Mouse (Mus musculus): Measurements from ENCODE around the gene Dgkz. TPM values are rescaled to one million over a fixed set of nuclear protein-coding genes. Genes with fewer than 3 reads are reported as not detected.

Dgkz gene
- polyA plus RNA-seq, 1 experiment from 2014 or later, result 53.2 TPM

- H3K27ac ChIP-seq (ENCODE audit: low read depth, low read length), result no peak overlapping the region
- no peak for ATAC-seq
- H3K9me3 ChIP-seq (ENCODE audit: control insufficient read depth), result no peaks in the 10 kb centered on the region
- no peak overlapping the region for H3K4me3 ChIP-seq (ENCODE audit: low read depth, low read length)
- 87% methylated on average over 16 of the region's 16 CpGs for WGBS
- no peaks in the 10 kb centered on the region for H3K36me3 ChIP-seq (ENCODE audit: control insufficient read depth, insufficient read depth)
- no peak overlapping the region for H3K4me2 ChIP-seq (replicated peaks; ENCODE audit: low read depth)
- no peak overlapping the region for H3K9ac ChIP-seq (ENCODE audit: low read depth, low read length)
- no peaks in the 10 kb centered on the region for H3K4me1 ChIP-seq (replicated peaks; ENCODE audit: control insufficient read depth, insufficient read depth, low read length)
- H3K27me3 ChIP-seq (replicated peaks; ENCODE audit: control insufficient read depth, insufficient read depth, low read length), result no peaks in the 10 kb centered on the region
- TF ChIP-seq CTCF (IDR thresholded peaks at IDR 0.05; ENCODE audit: low read depth), result no peak
Measured at GRCm38 (mm10) chr2:91997905-91998608, 22.4 kb upstream of the Dgkz start.

- no peak for TF ChIP-seq CTCF (IDR thresholded peaks at IDR 0.05; ENCODE audit: low read depth)
- H3K4me2 ChIP-seq (replicated peaks; ENCODE audit: low read depth), result no peak overlapping the region
- H3K9me3 ChIP-seq (ENCODE audit: control insufficient read depth), result no peaks in the 10 kb centered on the region
- H3K4me1 ChIP-seq (replicated peaks; ENCODE audit: control insufficient read depth, insufficient read depth, low read length), result no peaks in the 10 kb centered on the region
- H3K4me3 ChIP-seq (ENCODE audit: low read depth, low read length), result no peak overlapping the region
- peak; percentile 63 for ATAC-seq
- no peak overlapping the region for H3K27ac ChIP-seq (ENCODE audit: low read depth, low read length)
- no peaks in the 10 kb centered on the region for H3K27me3 ChIP-seq (replicated peaks; ENCODE audit: control insufficient read depth, insufficient read depth, low read length)
- H3K36me3 ChIP-seq (ENCODE audit: control insufficient read depth, insufficient read depth), result peaks cover 3% of the 10 kb centered on the region; the same call in 1 of the 2 replicates
- no peak overlapping the region for H3K9ac ChIP-seq (ENCODE audit: low read depth, low read length)
- WGBS, result 27% methylated on average over 5 of the region's 5 CpGs
Measured at GRCm38 (mm10) chr2:91996006-91996405, 20.3 kb upstream of the Dgkz start.

- 85% methylated on average over 3 of the region's 3 CpGs for WGBS
- ATAC-seq, result no peak
- Histone ChIP-seq H3K36me3 (ENCODE audit: control insufficient read depth, insufficient read depth) (peaks cover 3% of the 10 kb centered on the region; the same call in 1 of the 2 replicates), H3K9me3 (ENCODE audit: control insufficient read depth) (no peaks in the 10 kb centered on the region), H3K27ac (ENCODE audit: low read depth, low read length) (no peak overlapping the region), H3K4me1 (replicated peaks; ENCODE audit: control insufficient read depth, insufficient read depth, low read length) (no peaks in the 10 kb centered on the region), H3K9ac (ENCODE audit: low read depth, low read length) (no peak overlapping the region), H3K4me2 (replicated peaks; ENCODE audit: low read depth) (no peak overlapping the region), H3K27me3 (replicated peaks; ENCODE audit: control insufficient read depth, insufficient read depth, low read length) (no peaks in the 10 kb centered on the region), H3K4me3 (ENCODE audit: low read depth, low read length) (no peak overlapping the region)
- TF ChIP-seq CTCF (IDR thresholded peaks at IDR 0.05; ENCODE audit: low read depth), result no peak
Measured at GRCm38 (mm10) chr2:91993409-91993808, 17.7 kb upstream of the Dgkz start.

- Histone ChIP-seq H3K9me3 (ENCODE audit: control insufficient read depth) (no peaks in the 10 kb centered on the region), H3K4me3 (ENCODE audit: low read depth, low read length) (no peak overlapping the region), H3K36me3 (ENCODE audit: control insufficient read depth, insufficient read depth) (peaks cover 3% of the 10 kb centered on the region; the same call in 1 of the 2 replicates), H3K4me1 (replicated peaks; ENCODE audit: control insufficient read depth, insufficient read depth, low read length) (0 out of 2 replicates have a peak, but pooled peaks cover 3% of the 10 kb centered on the region), H3K4me2 (replicated peaks; ENCODE audit: low read depth) (no peak overlapping the region), H3K27me3 (replicated peaks; ENCODE audit: control insufficient read depth, insufficient read depth, low read length) (no peaks in the 10 kb centered on the region), H3K27ac (ENCODE audit: low read depth, low read length) (no peak overlapping the region), H3K9ac (ENCODE audit: low read depth, low read length) (no peak overlapping the region)
- no peak for ATAC-seq
- peak; percentile 53 for TF ChIP-seq CTCF (IDR thresholded peaks at IDR 0.05; ENCODE audit: low read depth)
Measured at GRCm38 (mm10) chr2:91989750-91990149, 14.1 kb upstream of the Dgkz start.

GRCm38 (mm10) chr2:91987542-91987941 is 11.9 kb upstream of the Dgkz start:
- WGBS, result 7% methylated on average over 3 of the region's 3 CpGs
- Histone ChIP-seq H3K9me3 (ENCODE audit: control insufficient read depth) (no peaks in the 10 kb centered on the region), H3K4me3 (ENCODE audit: low read depth, low read length) (no peak overlapping the region), H3K4me1 (replicated peaks; ENCODE audit: control insufficient read depth, insufficient read depth, low read length) (0 out of 2 replicates have a peak, but pooled peaks cover 8% of the 10 kb centered on the region), H3K27me3 (replicated peaks; ENCODE audit: control insufficient read depth, insufficient read depth, low read length) (no peaks in the 10 kb centered on the region), H3K9ac (ENCODE audit: low read depth, low read length) (no peak overlapping the region), H3K4me2 (replicated peaks; ENCODE audit: low read depth) (no peak overlapping the region), H3K27ac (ENCODE audit: low read depth, low read length) (no peak overlapping the region), H3K36me3 (ENCODE audit: control insufficient read depth, insufficient read depth) (peaks cover 3% of the 10 kb centered on the region; the same call in 1 of the 2 replicates)
- ATAC-seq, result no peak
- TF ChIP-seq CTCF (IDR thresholded peaks at IDR 0.05; ENCODE audit: low read depth), result peak; percentile 90

DNA sequence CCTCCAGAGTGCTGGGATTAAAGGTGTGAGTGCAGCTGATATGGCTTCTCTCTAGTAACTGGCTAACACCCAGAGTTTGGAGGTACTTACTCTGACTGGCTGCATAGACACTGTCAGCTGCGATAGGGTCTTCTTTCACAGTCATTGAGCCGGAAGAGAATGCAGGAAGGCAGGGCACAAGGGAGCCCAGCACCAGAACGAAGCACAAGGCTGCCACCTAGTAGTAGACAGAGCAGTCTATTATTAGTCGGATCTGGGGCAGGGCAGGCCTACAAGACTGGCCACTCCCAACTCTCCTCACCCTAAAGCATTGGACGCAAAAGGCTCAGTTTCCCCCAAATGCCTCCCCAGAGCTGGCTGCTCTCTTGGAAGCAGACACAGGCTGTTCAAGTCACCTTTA is 10.4 kb upstream of the Dgkz start:
- peak; percentile 32 for ATAC-seq
- Histone ChIP-seq H3K4me1 (replicated peaks; ENCODE audit: control insufficient read depth, insufficient read depth, low read length) (0 out of 2 replicates have a peak, but pooled peaks cover 8% of the 10 kb centered on the region), H3K27ac (ENCODE audit: low read depth, low read length) (no peak overlapping the region), H3K27me3 (replicated peaks; ENCODE audit: control insufficient read depth, insufficient read depth, low read length) (no peaks in the 10 kb centered on the region), H3K9ac (ENCODE audit: low read depth, low read length) (no peak overlapping the region), H3K4me3 (ENCODE audit: low read depth, low read length) (no peak overlapping the region), H3K9me3 (ENCODE audit: control insufficient read depth) (no peaks in the 10 kb centered on the region), H3K36me3 (ENCODE audit: control insufficient read depth, insufficient read depth) (peaks cover under 1% of the 10 kb centered on the region; the same call in 1 of the 2 replicates), H3K4me2 (replicated peaks; ENCODE audit: low read depth) (no peak overlapping the region)
- WGBS, result 11% methylated on average over 5 of the region's 5 CpGs
- TF ChIP-seq CTCF (IDR thresholded peaks at IDR 0.05; ENCODE audit: low read depth), result peak; percentile 74
